Mouse (Mus musculus) ovary, postnatal 36 days (tissue): ENCODE data around the gene Zfp398.

ENCODE experiments used
- DNase-seq: peaks from one replicate; pipeline ENCODE4 v3.0.0; 2022; ENCODE audit warnings: low spot score, mixed read lengths

Gene Zfp398

GRCm38 (mm10) chr6:47904361-47904760 lies 68.9 kb downstream of the Zfp398 start:
- DNase-seq = no peak

GRCm38 (mm10) chr6:47904917-47905695 lies 69.6 kb downstream of the Zfp398 start:
- no peak for DNase-seq

GRCm38 (mm10) chr6:47906326-47906725 lies 70.9 kb downstream of the Zfp398 start:
- no peak for DNase-seq

- DNase-seq = no peak
These were observed 73.5 kb downstream of the Zfp398 start for GRCm38 (mm10) chr6:47909007-47909406.

GRCm38 (mm10) chr6:47911650-47912049 lies 76.2 kb downstream of the Zfp398 start:
- no peak for DNase-seq

- no peak for DNase-seq
These were observed 77.5 kb downstream of the Zfp398 start for GRCm38 (mm10) chr6:47912991-47913390.

- no peak for DNase-seq
These were observed 81.6 kb downstream of the Zfp398 start for GRCm38 (mm10) chr6:47917051-47917450.

GRCm38 (mm10) chr6:47918768-47919274 lies 83.4 kb downstream of the Zfp398 start:
- no peak for DNase-seq

GRCm38 (mm10) chr6:47919646-47920446 lies 84.4 kb downstream of the Zfp398 start:
- no peak for DNase-seq

GRCm38 (mm10) chr6:47920447-47921340 lies 85.2 kb downstream of the Zfp398 start, which contains the start of gene Zfp212:
Zfp212 (plus strand) TSS chr6:47920476.
- peak; percentile 85 for DNase-seq
